Mouse (Mus musculus): Measurements from ENCODE around the gene Otud5. TPM values are rescaled to one million over a fixed set of nuclear protein-coding genes. Genes with fewer than 3 reads are reported as not detected.

Gene Otud5
- polyA plus RNA-seq, 1 experiment from 2014 or later = 25.3 TPM

MicroRNAs within 50 kb of the gene (microRNA counts, 519-probe panel; counts per million panel counts)
- microRNA mmu-miR-1198 = 2,361 counts per million, percentile 50 among the panel's probes with 10 or more counts

Small RNA genes lying within 50 kb of the gene (microRNA-seq; reads per million reads assigned to microRNA genes)
- gene Mir1198 = 23.3 reads per million, percentile 40 among the genes with 10 or more reads in this experiment

Other genes starting within 250 kb of the Otud5 start
- 28.5 and 29.6 TPM in 2 replicates for gene Ccdc22, start 235.8 kb upstream of the Otud5 start, polyA plus RNA-seq (2015; fragmentation: Nextera tagmentation; extraction: Ambion mirVana)
- 0.05 TPM in 1 of 2 replicates, not detected in the other for gene Cacna1f, start 234.3 kb upstream of the Otud5 start, polyA plus RNA-seq (2015; fragmentation: Nextera tagmentation; extraction: Ambion mirVana)
- gene Syp, start 202.9 kb upstream of the Otud5 start, polyA plus RNA-seq (2015; fragmentation: Nextera tagmentation; extraction: Ambion mirVana) = 9.8 and 10.3 TPM in 2 replicates
- 11.1 and 12.7 TPM in 2 replicates for gene Prickle3, start 184.1 kb upstream of the Otud5 start, polyA plus RNA-seq (2015; fragmentation: Nextera tagmentation; extraction: Ambion mirVana)
- 233 and 283 TPM in 2 replicates for gene Plp2, start 170.0 kb upstream of the Otud5 start, polyA plus RNA-seq (2015; fragmentation: Nextera tagmentation; extraction: Ambion mirVana)
- gene Magix, start 160.1 kb upstream of the Otud5 start, polyA plus RNA-seq (2015; fragmentation: Nextera tagmentation; extraction: Ambion mirVana) = 0.80 and 0.87 TPM in 2 replicates
- 37.9 and 38.4 TPM in 2 replicates for gene Gpkow, start 144.2 kb upstream of the Otud5 start, polyA plus RNA-seq (2015; fragmentation: Nextera tagmentation; extraction: Ambion mirVana)
- 36.5 and 36.7 TPM in 2 replicates for gene Wdr45, start 127.0 kb upstream of the Otud5 start, polyA plus RNA-seq (2015; fragmentation: Nextera tagmentation; extraction: Ambion mirVana)
- not detected in 2 replicates for gene Gm45208, start 119.1 kb upstream of the Otud5 start, polyA plus RNA-seq (2015; fragmentation: Nextera tagmentation; extraction: Ambion mirVana)
- 59.4 and 63.1 TPM in 2 replicates for gene Praf2, start 112.9 kb upstream of the Otud5 start, polyA plus RNA-seq (2015; fragmentation: Nextera tagmentation; extraction: Ambion mirVana)
- 17.9 and 18.2 TPM in 2 replicates for gene Ccdc120, start 90.5 kb upstream of the Otud5 start, polyA plus RNA-seq (2015; fragmentation: Nextera tagmentation; extraction: Ambion mirVana)
- gene Tfe3, start 78.8 kb upstream of the Otud5 start, polyA plus RNA-seq (2015; fragmentation: Nextera tagmentation; extraction: Ambion mirVana) = 21.7 and 25.2 TPM in 2 replicates
- gene Gripap1, start 51.6 kb upstream of the Otud5 start, polyA plus RNA-seq (2015; fragmentation: Nextera tagmentation; extraction: Ambion mirVana) = 42.4 and 47.8 TPM in 2 replicates
- 1.7 and 2.0 TPM in 2 replicates for gene Kcnd1, start 19.1 kb upstream of the Otud5 start, polyA plus RNA-seq (2015; fragmentation: Nextera tagmentation; extraction: Ambion mirVana)
- gene Pim2, start 36.9 kb downstream of the Otud5 start, polyA plus RNA-seq (2015; fragmentation: Nextera tagmentation; extraction: Ambion mirVana) = 10.9 and 11.1 TPM in 2 replicates
- 45.0 and 47.0 TPM in 2 replicates for gene Slc35a2, start 42.7 kb downstream of the Otud5 start, polyA plus RNA-seq (2015; fragmentation: Nextera tagmentation; extraction: Ambion mirVana)
- gene Pqbp1, start 57.9 kb downstream of the Otud5 start, polyA plus RNA-seq (2015; fragmentation: Nextera tagmentation; extraction: Ambion mirVana) = 99.8 and 104 TPM in 2 replicates
- 142 and 143 TPM in 2 replicates for gene Timm17b, start 58.0 kb downstream of the Otud5 start, polyA plus RNA-seq (2015; fragmentation: Nextera tagmentation; extraction: Ambion mirVana)
- gene Gm10491, start 66.5 kb downstream of the Otud5 start, polyA plus RNA-seq (2015; fragmentation: Nextera tagmentation; extraction: Ambion mirVana) = not detected in 2 replicates
- gene Gm10490, start 68.2 kb downstream of the Otud5 start, polyA plus RNA-seq (2015; fragmentation: Nextera tagmentation; extraction: Ambion mirVana) = not detected in 2 replicates
- gene Pcsk1n, start 78.5 kb downstream of the Otud5 start, polyA plus RNA-seq (2015; fragmentation: Nextera tagmentation; extraction: Ambion mirVana) = 7.6 and 8.6 TPM in 2 replicates
- not detected in 2 replicates for gene Eras, start 87.2 kb downstream of the Otud5 start, polyA plus RNA-seq (2015; fragmentation: Nextera tagmentation; extraction: Ambion mirVana)
- gene Hdac6, start 106.5 kb downstream of the Otud5 start, polyA plus RNA-seq (2015; fragmentation: Nextera tagmentation; extraction: Ambion mirVana) = 21.4 and 23.3 TPM in 2 replicates
- gene Gata1, start 136.7 kb downstream of the Otud5 start, polyA plus RNA-seq (2015; fragmentation: Nextera tagmentation; extraction: Ambion mirVana) = 5.6 and 6.0 TPM in 2 replicates
- gene Glod5, start 177.1 kb downstream of the Otud5 start, polyA plus RNA-seq (2015; fragmentation: Nextera tagmentation; extraction: Ambion mirVana) = 1.8 and 2.1 TPM in 2 replicates
- gene Suv39h1, start 233.4 kb downstream of the Otud5 start, polyA plus RNA-seq (2015; fragmentation: Nextera tagmentation; extraction: Ambion mirVana) = 42.1 and 42.4 TPM in 2 replicates
- gene Was, start 249.1 kb downstream of the Otud5 start, polyA plus RNA-seq (2015; fragmentation: Nextera tagmentation; extraction: Ambion mirVana) = 0.41 and 0.62 TPM in 2 replicates